Mouse (Mus musculus): ENCODE measurements around the gene Ipo13. TPM values are rescaled to one million over a fixed set of nuclear protein-coding genes. Genes with fewer than 3 reads are reported as not detected.

The Ipo13 gene
- polyA plus RNA-seq, 1 experiment: 62.2 TPM

- no peak within 1 kb of the TSS for H3K4me2 ChIP-seq (ENCODE audit: low read depth)
- H3ac ChIP-seq (ENCODE audit: control insufficient read depth, insufficient read length): no peak within 1 kb of the TSS
- H3K36me3 ChIP-seq (ENCODE audit: control insufficient read depth, insufficient read depth): peaks cover 12% of the 10 kb centered on the region
- TF ChIP-seq POLR2AphosphoS2 (IDR thresholded peaks at IDR 0.05; ENCODE audit: insufficient read length, low read depth) (peak; percentile 67), TCF3 (IDR thresholded peaks at IDR 0.05; ENCODE audit: insufficient read length, low read depth) (no peak)
- H3K4me3 ChIP-seq: no peak within 1 kb of the TSS
- H3K79me2 ChIP-seq (ENCODE audit: control insufficient read depth, insufficient read depth): no peaks in the 10 kb centered on the region
- no peaks in the 10 kb centered on the region for H3K27me3 ChIP-seq (ENCODE audit: control insufficient read depth, insufficient read depth, insufficient read length)
Observed at GRCm38 (mm10) chr4:117872471-117872886, 42.3 kb downstream of the Ipo13 start, which contains the start of gene Ccdc24. Gene Ccdc24, minus strand, starts transcription at chr4:117872557.

GRCm38 (mm10) chr4:117871787-117872186 lies 43.0 kb downstream of the Ipo13 start:
- H3ac ChIP-seq (ENCODE audit: control insufficient read depth, insufficient read length): no peak overlapping the region
- no peaks in the 10 kb centered on the region for H3K27me3 ChIP-seq (ENCODE audit: control insufficient read depth, insufficient read depth, insufficient read length)
- no peak overlapping the region for H3K4me2 ChIP-seq (ENCODE audit: low read depth)
- TF ChIP-seq E2F4 (IDR thresholded peaks at IDR 0.05; ENCODE audit: insufficient read depth): no peak
- no peak for TF ChIP-seq USF1 (IDR thresholded peaks at IDR 0.05; ENCODE audit: low read depth)
- TF ChIP-seq POLR2AphosphoS2 (IDR thresholded peaks at IDR 0.05; ENCODE audit: insufficient read length, low read depth): peak; percentile 11
- TF ChIP-seq TCF3 (IDR thresholded peaks at IDR 0.05; ENCODE audit: insufficient read length, low read depth): no peak
- TF ChIP-seq SRF (IDR thresholded peaks at IDR 0.05; ENCODE audit: control insufficient read depth, insufficient read length, low read depth): no peak
- TF ChIP-seq REST (IDR thresholded peaks at IDR 0.05; ENCODE audit: insufficient read depth, insufficient read length): no peak
- TF ChIP-seq MYOG (IDR thresholded peaks at IDR 0.05; ENCODE audit: control insufficient read depth in 1 of 3, insufficient read depth in 1 of 3, insufficient read length in 2 of 3, low read depth in 2 of 3): no peak
- H3K36me3 ChIP-seq (ENCODE audit: control insufficient read depth, insufficient read depth): peaks cover 16% of the 10 kb centered on the region
- H3K79me2 ChIP-seq (ENCODE audit: control insufficient read depth, insufficient read depth): no peaks in the 10 kb centered on the region
- no peak overlapping the region for H3K4me3 ChIP-seq

- TF ChIP-seq MAX (IDR thresholded peaks at IDR 0.05; ENCODE audit: low read depth) (no peak), MYOG (IDR thresholded peaks at IDR 0.05; ENCODE audit: control insufficient read depth in 1 of 3, insufficient read depth in 1 of 3, insufficient read length in 2 of 3, low read depth in 2 of 3) (no peak), SRF (IDR thresholded peaks at IDR 0.05; ENCODE audit: control insufficient read depth, insufficient read length, low read depth) (no peak), TCF12 (IDR thresholded peaks at IDR 0.05; ENCODE audit: insufficient read depth, poor library complexity, severe bottlenecking) (no peak), TCF3 (IDR thresholded peaks at IDR 0.05; ENCODE audit: insufficient read length, low read depth) (no peak), CEBPB (IDR thresholded peaks at IDR 0.05; ENCODE audit: insufficient read depth, poor library complexity, severe bottlenecking) (no peak), REST (IDR thresholded peaks at IDR 0.05; ENCODE audit: insufficient read depth, insufficient read length) (no peak), POLR2AphosphoS2 (IDR thresholded peaks at IDR 0.05; ENCODE audit: insufficient read length, low read depth) (peak; percentile 87), E2F4 (IDR thresholded peaks at IDR 0.05; ENCODE audit: insufficient read depth) (no peak), POLR2A (IDR thresholded peaks at IDR 0.05; ENCODE audit: insufficient read length, low read depth) (peak; percentile 29), MYOD1 (IDR thresholded peaks at IDR 0.05; ENCODE audit: control insufficient read depth in 1 of 3, insufficient read length in 2 of 3, low read depth in 2 of 3) (no peak), USF1 (IDR thresholded peaks at IDR 0.05; ENCODE audit: low read depth) (no peak)
- peaks cover 17% of the 10 kb centered on the region for H3K36me3 ChIP-seq (ENCODE audit: control insufficient read depth, insufficient read depth)
- H3K4me2 ChIP-seq (ENCODE audit: low read depth): no peak overlapping the region
- H3K27me3 ChIP-seq (ENCODE audit: control insufficient read depth, insufficient read depth, insufficient read length): no peaks in the 10 kb centered on the region
- no peaks in the 10 kb centered on the region for H3K79me2 ChIP-seq (ENCODE audit: control insufficient read depth, insufficient read depth)
- H3ac ChIP-seq (ENCODE audit: control insufficient read depth, insufficient read length): no peak overlapping the region
- H3K4me3 ChIP-seq: no peak overlapping the region
Observed at GRCm38 (mm10) chr4:117870437-117870836, 44.4 kb downstream of the Ipo13 start.

- Histone ChIP-seq H3K27me3 (ENCODE audit: control insufficient read depth, insufficient read depth, insufficient read length) (no peaks in the 10 kb centered on the region), H3K79me2 (ENCODE audit: control insufficient read depth, insufficient read depth) (no peaks in the 10 kb centered on the region), H3ac (ENCODE audit: control insufficient read depth, insufficient read length) (no peak overlapping the region), H3K4me2 (ENCODE audit: low read depth) (no peak overlapping the region), H3K4me3 (no peak overlapping the region), H3K36me3 (ENCODE audit: control insufficient read depth, insufficient read depth) (peaks cover 20% of the 10 kb centered on the region)
- TF ChIP-seq REST (IDR thresholded peaks at IDR 0.05; ENCODE audit: insufficient read depth, insufficient read length): no peak
- TF ChIP-seq CEBPB (IDR thresholded peaks at IDR 0.05; ENCODE audit: insufficient read depth, poor library complexity, severe bottlenecking): no peak
- TF ChIP-seq SRF (IDR thresholded peaks at IDR 0.05; ENCODE audit: control insufficient read depth, insufficient read length, low read depth): no peak
- no peak for TF ChIP-seq POLR2AphosphoS2 (IDR thresholded peaks at IDR 0.05; ENCODE audit: insufficient read length, low read depth)
- peak in 2 of 3 experiments; percentile 67 to 87 for TF ChIP-seq MYOD1 (IDR thresholded peaks at IDR 0.05; ENCODE audit: control insufficient read depth in 1 of 3, insufficient read length in 2 of 3, low read depth in 2 of 3)
- no peak for TF ChIP-seq E2F4 (IDR thresholded peaks at IDR 0.05; ENCODE audit: insufficient read depth)
- TF ChIP-seq MYOG (IDR thresholded peaks at IDR 0.05; ENCODE audit: control insufficient read depth in 1 of 3, insufficient read depth in 1 of 3, insufficient read length in 2 of 3, low read depth in 2 of 3): peak; percentile 57 to 82 (median 60)
- no peak for TF ChIP-seq USF1 (IDR thresholded peaks at IDR 0.05; ENCODE audit: low read depth)
- no peak for TF ChIP-seq TCF3 (IDR thresholded peaks at IDR 0.05; ENCODE audit: insufficient read length, low read depth)
- no peak for TF ChIP-seq POLR2A (IDR thresholded peaks at IDR 0.05; ENCODE audit: insufficient read length, low read depth)
- TF ChIP-seq MAX (IDR thresholded peaks at IDR 0.05; ENCODE audit: low read depth): no peak
- no peak for TF ChIP-seq TCF12 (IDR thresholded peaks at IDR 0.05; ENCODE audit: insufficient read depth, poor library complexity, severe bottlenecking)
Observed at GRCm38 (mm10) chr4:117869317-117869716, 45.5 kb downstream of the Ipo13 start.

- Histone ChIP-seq H3K36me3 (ENCODE audit: control insufficient read depth, insufficient read depth) (peaks cover 20% of the 10 kb centered on the region), H3K79me2 (ENCODE audit: control insufficient read depth, insufficient read depth) (no peaks in the 10 kb centered on the region), H3ac (ENCODE audit: control insufficient read depth, insufficient read length) (no peak overlapping the region), H3K4me2 (ENCODE audit: low read depth) (no peak overlapping the region), H3K27me3 (ENCODE audit: control insufficient read depth, insufficient read depth, insufficient read length) (no peaks in the 10 kb centered on the region), H3K4me3 (no peak overlapping the region)
- no peak for TF ChIP-seq REST (IDR thresholded peaks at IDR 0.05; ENCODE audit: insufficient read depth, insufficient read length)
- no peak for TF ChIP-seq USF1 (IDR thresholded peaks at IDR 0.05; ENCODE audit: low read depth)
- TF ChIP-seq POLR2AphosphoS2 (IDR thresholded peaks at IDR 0.05; ENCODE audit: insufficient read length, low read depth): peak; percentile 24
Observed at GRCm38 (mm10) chr4:117867823-117868222, 47.0 kb downstream of the Ipo13 start.

Measured in myocyte (in vitro differentiated cells).